Mouse (Mus musculus) kidney, adult 9 months (tissue): ENCODE measurements around the gene Col4a1.

Experiments
- DNase-seq: peaks from one replicate; pipeline ENCODE4 v3.0.0; 2022

Gene Col4a1

GRCm38 (mm10) chr8:11225577-11226434, 86.8 kb downstream of the Col4a1 start:
- DNase-seq = no peak

GRCm38 (mm10) chr8:11224178-11224577, 88.4 kb downstream of the Col4a1 start:
- DNase-seq = no peak

- DNase-seq = no peak
Measured at GRCm38 (mm10) chr8:11221353-11221752, 91.3 kb downstream of the Col4a1 start.

- DNase-seq = no peak
Measured at GRCm38 (mm10) chr8:11219282-11219681, 93.3 kb downstream of the Col4a1 start.

GRCm38 (mm10) chr8:11215231-11215630, 97.4 kb downstream of the Col4a1 start:
- peak; percentile 58 for DNase-seq

- DNase-seq = no peak
Measured at GRCm38 (mm10) chr8:11206509-11206908, 106.1 kb downstream of the Col4a1 start.

GRCm38 (mm10) chr8:11205532-11205931, 107.1 kb downstream of the Col4a1 start:
- DNase-seq = no peak

GRCm38 (mm10) chr8:11203260-11204110, 109.1 kb downstream of the Col4a1 start:
- DNase-seq = no peak

- DNase-seq = no peak
Measured at GRCm38 (mm10) chr8:11198650-11199049, 114.0 kb downstream of the Col4a1 start.

- DNase-seq = no peak
Measured at GRCm38 (mm10) chr8:11197988-11198387, 114.6 kb downstream of the Col4a1 start.

- DNase-seq = no peak
Measured at GRCm38 (mm10) chr8:11197261-11197660, 115.4 kb downstream of the Col4a1 start.

- no peak for DNase-seq
Measured at GRCm38 (mm10) chr8:11192719-11193324, 119.8 kb downstream of the Col4a1 start.

GRCm38 (mm10) chr8:11187581-11188271, 124.9 kb downstream of the Col4a1 start:
- peak; percentile 60 for DNase-seq

- no peak for DNase-seq
Measured at GRCm38 (mm10) chr8:11186456-11186855, 126.2 kb downstream of the Col4a1 start.

GRCm38 (mm10) chr8:11185672-11186071, 127.0 kb downstream of the Col4a1 start:
- DNase-seq = no peak

GRCm38 (mm10) chr8:11183611-11184031, 129.0 kb downstream of the Col4a1 start:
- DNase-seq = no peak

- DNase-seq = peak; percentile 43
Measured at GRCm38 (mm10) chr8:11182606-11183005, 130.0 kb downstream of the Col4a1 start.

- DNase-seq = no peak
Measured at GRCm38 (mm10) chr8:11182148-11182484, 130.5 kb downstream of the Col4a1 start.

GRCm38 (mm10) chr8:11181420-11182147, 131.0 kb downstream of the Col4a1 start:
- DNase-seq = no peak

GRCm38 (mm10) chr8:11179869-11180268, 132.8 kb downstream of the Col4a1 start:
- DNase-seq = no peak

GRCm38 (mm10) chr8:11176393-11176792, 136.2 kb downstream of the Col4a1 start:
- no peak for DNase-seq
